Mouse (Mus musculus) frontal cortex, postnatal 25 days (tissue): ENCODE results near the gene Hspa8.
A peak's percentile ranks its signal among the peaks of the same experiment; 100 is the strongest.
"Not testable (repeated sequence)": the region's sequence is repeated elsewhere in the genome, so short reads cannot be mapped to it uniquely, and the experiment has no call there.

ENCODE experiments used
- DNase-seq, 2 experiments: peaks; one replicate each; pipeline ENCODE4 v3.0.0; 2022; ENCODE audit warnings: low spot score in 2 of 2

The Hspa8 gene

DNA sequence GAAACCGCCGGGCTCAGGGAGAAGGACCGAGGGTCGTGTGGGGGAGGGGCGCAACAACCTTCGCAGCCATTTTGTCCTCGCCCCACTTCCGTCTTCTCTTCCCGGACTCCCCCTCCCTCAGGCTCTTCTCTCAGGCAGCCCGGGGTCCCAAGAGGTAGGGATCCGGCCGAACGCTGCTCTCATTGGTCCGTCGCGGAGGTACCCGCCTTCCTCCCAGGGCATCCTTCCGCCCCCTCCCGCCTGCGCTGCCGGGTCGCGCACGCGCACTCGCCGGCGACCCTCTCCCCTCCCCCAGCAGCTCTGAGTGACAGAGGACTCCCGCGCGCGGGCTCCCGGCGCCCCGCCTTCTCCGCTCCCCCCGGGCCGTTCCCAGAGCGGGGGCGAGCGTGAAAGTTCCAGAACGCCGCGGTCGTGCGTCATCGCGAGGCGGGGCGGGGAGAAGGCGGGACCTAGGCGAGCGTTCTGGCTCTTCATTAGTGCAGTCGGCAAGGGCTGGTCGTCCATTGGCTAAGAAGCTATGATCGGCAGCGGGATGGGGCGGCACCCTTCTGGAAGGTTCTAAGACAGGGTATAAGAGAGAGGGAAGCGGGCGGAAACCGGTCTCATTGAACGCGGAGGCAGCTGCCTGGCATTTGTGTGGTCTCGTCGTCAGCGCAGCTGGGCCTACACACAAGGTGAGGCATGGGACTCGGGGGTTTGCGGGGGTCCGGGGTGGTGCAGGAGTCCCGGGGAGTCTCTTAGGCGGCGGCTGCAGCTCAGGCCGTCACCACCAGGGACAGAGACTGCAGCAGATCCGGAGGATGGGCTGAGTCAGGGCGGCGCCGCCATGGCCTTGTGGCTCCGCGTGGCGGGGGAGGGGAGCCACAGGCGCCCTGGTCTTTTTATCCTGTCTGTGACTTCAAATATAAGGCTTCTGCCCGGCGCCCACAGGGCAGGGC is at the start of gene Hspa8:
Gene Hspa8, plus strand, starts transcription at position 310 of the 938 bp plus-strand sequence.
- DNase-seq, result peak; percentile 99

DNA sequence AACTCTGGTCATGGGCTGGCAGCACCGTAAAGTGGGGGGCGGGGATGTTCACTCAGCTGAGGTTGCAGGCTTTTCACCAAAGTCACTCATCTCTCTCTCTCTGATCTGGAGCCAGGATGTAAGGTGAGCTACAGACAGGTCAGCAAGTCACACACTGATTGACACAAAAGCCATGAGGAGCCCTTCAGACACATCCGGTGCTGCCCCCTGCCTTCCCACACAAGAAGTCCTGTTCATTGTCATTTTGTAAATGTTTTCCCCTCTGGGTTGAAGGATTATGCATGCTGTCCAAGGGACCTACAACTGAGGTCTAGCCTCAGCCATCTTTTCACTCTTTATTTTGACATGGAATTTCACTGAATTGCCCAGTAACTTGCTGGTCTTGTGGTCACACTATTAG is 49.0 kb upstream of the Hspa8 start:
- no peak for DNase-seq

DNA sequence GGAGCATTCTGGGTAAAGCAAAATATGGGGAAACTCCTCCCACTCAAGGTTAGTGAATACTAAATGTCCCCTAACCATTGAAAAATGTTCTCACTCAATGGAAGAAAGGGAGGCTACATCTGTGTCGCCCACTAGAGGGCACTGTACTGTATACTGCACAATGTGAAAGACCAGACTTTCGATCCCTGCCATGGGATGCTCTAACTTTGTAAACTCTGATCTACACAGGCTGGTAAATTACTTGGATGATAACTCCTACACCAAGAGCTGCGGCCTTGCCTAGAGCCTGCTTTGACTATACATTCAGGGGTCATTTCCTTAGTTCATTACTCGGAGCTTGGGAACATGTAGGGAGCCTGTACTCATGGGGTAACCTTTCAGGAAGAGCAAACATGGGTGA is 44.4 kb upstream of the Hspa8 start:
- peak in 1 of 2 experiments; percentile 27 for DNase-seq

DNA sequence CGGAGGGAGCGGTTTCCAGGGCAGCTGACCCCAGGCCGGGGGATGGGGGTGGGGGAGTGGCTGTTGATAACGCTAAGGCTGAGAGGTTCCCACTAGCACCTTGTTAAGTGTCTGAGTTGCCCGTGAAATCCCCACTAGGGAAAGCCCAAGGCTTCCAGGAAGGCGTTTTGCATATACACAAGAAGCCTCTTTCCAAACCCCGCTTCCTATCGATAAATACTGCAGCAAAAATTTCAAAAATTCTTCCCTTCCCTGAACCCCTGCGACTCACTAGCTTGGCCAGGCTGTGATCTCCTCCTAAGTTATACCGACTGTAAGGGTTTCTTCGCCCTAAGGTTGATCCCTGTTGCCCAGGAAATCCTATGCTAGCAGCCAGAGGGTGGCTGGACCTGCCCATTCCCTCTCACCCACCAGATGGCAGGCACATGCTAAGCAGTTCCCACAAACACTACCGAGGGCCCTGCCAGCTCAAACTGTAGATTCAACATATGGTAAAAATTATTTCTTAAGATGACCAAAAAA is 43.6 kb upstream of the Hspa8 start:
- peak; percentile 24 to 46 for DNase-seq

GRCm38 (mm10) chr9:40757685-40758270 is 43.0 kb upstream of the Hspa8 start:
- DNase-seq, result peak; percentile 62 to 75

GRCm38 (mm10) chr9:40762354-40762753 is 38.4 kb upstream of the Hspa8 start:
- no peak for DNase-seq

- DNase-seq, result no peak
These were observed 35.8 kb upstream of the Hspa8 start for GRCm38 (mm10) chr9:40764887-40765580.

- DNase-seq, result peak in 1 of 2 experiments; percentile 30
These were observed 35.2 kb upstream of the Hspa8 start for GRCm38 (mm10) chr9:40765581-40765940.

- DNase-seq, result no peak
These were observed 34.7 kb upstream of the Hspa8 start for GRCm38 (mm10) chr9:40766058-40766605.

DNA sequence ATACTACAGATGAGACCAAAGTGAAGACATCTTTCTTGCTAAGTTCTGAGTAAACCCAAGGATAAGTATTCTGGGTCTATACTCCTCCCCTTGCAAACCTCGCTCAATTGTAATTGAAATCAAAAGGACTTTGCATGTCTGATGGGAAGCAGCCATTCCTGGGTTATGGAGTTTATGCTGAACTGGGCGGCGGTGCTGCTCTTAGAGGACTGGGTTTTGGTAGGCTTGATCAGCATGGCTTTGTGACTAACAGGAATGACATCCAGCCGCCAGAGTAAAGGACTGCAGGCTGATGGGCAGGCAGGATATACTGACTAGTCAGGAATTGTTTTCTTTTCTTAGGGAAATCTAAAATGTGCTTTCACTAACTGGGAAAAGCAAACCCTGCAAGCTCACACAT is 32.8 kb upstream of the Hspa8 start:
- DNase-seq, result no peak

DNA sequence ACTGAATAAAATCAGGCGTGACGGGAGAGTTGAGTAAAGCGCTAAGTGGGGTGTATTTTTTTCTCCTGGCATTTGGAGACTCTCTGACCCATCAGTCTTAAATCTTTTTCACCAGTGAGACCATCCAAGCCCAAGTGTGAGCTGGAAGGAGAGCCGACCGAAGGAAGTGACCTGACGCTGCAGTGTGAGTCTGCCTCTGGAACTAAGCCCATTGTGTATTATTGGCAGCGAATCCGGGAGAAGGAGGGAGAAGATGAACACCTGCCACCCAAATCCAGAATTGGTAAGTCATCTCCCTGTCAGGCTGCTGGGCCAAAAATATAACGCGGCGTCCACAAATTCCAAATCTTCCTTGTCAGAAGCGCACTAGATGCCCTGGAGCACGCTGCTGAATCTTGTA is 28.5 kb upstream of the Hspa8 start:
- no peak for DNase-seq

DNA sequence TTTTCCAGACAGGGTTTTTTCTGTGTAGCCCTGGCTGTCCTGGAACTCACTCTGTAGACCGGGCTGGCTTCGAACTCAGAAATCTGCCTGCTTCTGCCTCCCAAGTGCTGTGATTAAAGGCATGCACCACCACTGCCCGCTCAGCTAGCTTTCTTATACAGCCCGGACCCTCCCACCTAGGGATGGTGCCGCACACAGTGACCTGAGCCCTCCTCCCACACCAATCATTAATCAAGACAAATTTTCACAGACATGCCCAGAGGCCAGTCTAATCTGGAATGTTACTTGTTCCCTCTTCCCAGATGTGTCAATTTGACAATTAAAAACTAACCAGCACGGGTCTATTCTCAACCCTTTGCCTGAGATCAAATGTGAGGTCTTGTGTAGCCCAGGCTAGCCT is 27.6 kb upstream of the Hspa8 start:
- not testable (repeated sequence) for DNase-seq

- no peak for DNase-seq
These were observed 26.9 kb upstream of the Hspa8 start for GRCm38 (mm10) chr9:40773869-40774268.

GRCm38 (mm10) chr9:40776044-40776443 is 24.7 kb upstream of the Hspa8 start:
- DNase-seq, result no peak

- no peak for DNase-seq
These were observed 24.1 kb upstream of the Hspa8 start for GRCm38 (mm10) chr9:40776459-40777248.

GRCm38 (mm10) chr9:40780111-40780510 is 20.7 kb upstream of the Hspa8 start:
- no peak for DNase-seq

GRCm38 (mm10) chr9:40780892-40781725 is 19.7 kb upstream of the Hspa8 start:
- DNase-seq, result no peak

DNA sequence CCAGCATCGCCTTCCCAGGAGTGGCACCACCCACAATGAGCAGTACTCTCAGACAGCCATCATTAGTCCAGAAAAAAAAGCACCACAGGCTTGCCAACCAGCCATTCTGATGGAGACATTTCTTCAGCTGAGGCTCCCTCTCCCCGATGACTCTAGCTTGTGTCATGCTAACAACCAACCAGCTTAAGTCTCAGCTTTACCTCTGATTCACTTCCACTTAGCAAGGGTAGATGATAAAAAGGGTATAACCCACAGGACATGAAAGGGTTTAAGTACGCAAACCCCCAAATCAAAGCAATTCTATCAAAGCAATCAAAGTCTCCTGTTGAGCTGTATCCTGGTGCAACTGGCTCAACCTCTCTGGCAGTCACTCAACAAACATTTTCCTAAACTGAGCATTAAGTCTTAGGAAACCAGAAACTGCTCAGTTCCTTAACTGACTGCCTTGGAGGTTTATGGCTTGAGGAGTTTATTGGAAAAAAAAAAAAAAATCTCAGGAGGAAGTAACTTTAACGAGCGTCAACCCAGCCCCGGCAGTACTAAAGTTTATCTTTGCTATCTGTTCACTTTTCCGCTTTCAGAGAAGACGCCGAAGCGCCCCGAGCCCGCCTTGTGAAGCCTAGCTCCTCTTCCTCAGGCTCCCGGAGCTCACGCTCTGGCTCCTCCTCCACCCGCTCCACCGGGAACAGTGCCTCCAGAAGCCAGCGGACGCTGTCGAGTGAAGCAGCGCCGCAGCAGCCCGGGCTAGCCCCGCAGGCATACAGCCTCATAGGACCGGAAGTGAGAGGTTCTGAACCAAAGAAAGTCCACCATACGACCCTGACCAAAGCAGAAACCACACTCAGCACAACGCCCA is 18.8 kb upstream of the Hspa8 start:
- DNase-seq, result no peak

DNA sequence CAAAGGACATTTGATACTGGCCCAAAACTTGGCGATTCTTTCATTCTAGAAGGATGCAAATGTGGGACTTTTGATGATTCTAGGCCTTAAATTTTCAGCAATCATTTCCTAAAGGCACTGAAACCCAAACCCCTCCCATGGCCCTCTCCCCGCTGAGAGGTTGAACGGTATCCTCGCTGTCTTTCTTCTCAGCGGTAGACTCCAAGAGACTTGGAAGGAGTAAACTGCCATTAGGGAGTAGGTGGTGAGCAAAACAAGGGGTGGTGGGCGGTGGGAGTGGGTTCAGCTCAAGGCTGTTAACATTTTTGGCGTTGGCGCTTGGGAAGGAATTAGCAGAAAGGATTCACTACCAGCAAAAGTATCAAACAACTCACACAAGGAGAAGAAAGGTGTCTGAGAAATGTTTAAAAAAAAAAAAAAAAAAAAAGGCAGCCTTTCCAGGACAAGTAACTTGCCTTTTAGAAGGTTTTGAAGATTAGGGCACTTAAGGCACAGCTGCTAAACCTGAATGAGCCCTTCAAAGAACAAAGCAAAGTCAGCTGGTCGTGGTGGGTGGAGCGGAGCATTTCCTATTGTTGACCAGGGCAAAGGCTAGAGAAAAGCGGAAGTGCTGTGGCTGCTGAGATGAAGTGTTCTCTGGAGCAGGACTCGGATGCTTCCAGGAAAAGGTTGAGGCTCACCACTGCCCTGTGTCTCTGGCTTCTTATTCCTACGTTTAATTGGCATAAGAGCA is 17.0 kb upstream of the Hspa8 start:
- DNase-seq, result no peak
